Mouse (Mus musculus): ENCODE measurements around the gene Srebf1.

GRCm38 (mm10) chr11:60193556-60193955 lies 28.8 kb downstream of the Srebf1 start:
- TF ChIP-seq POLR2A (IDR thresholded peaks at IDR 0.05; ENCODE audit: insufficient read length, low read depth): no peak
- no peak for TF ChIP-seq SRF (IDR thresholded peaks at IDR 0.05; ENCODE audit: control insufficient read depth, insufficient read length, low read depth)
